Mouse (Mus musculus) lung, postnatal 0 days (tissue): ENCODE data around the gene Zfp266.

Experiments
- CTCF ChIP-seq: IDR thresholded peaks from 2 replicates; pipeline ENCODE4 v1.5.1; 2016; ENCODE audit warnings: antibody characterized with exemption, mild to moderate bottlenecking
- EP300 ChIP-seq: IDR thresholded peaks from 2 replicates; pipeline ENCODE4 v1.6.1; 2016; ENCODE audit warnings: antibody characterized with exemption, mild to moderate bottlenecking, control low read depth

GRCm38 (mm10) chr9:20489536-20489935 is 31.7 kb downstream of the Zfp266 start:
- TF ChIP-seq CTCF (no peak), EP300 (no peak)
